Mouse (Mus musculus) G1E (cell line): ENCODE results near the gene Gm36864.
"Not testable (repeated sequence)": the region's sequence is repeated elsewhere in the genome, so short reads cannot be mapped to it uniquely, and the experiment has no call there.

Source experiments
- CTCF ChIP-seq: IDR thresholded peaks from 2 replicates; pipeline ENCODE4 v1.5.1; 2012; ENCODE audit warnings: low read depth, low read length, inconsistent platforms, mixed read lengths
- GATA1 ChIP-seq: IDR thresholded peaks from 2 replicates; pipeline ENCODE4 v1.6.1; 2012; ENCODE audit warnings: borderline replicate concordance, low read length, inconsistent platforms, mixed read lengths
- POLR2AphosphoS5 ChIP-seq: IDR thresholded peaks from 2 replicates; pipeline ENCODE4 v1.6.1; 2012; ENCODE audit warnings: low read depth, low read length, inconsistent platforms; ENCODE audit not compliant: insufficient replicate concordance
- TAL1 ChIP-seq: conservative IDR thresholded peaks from 2 replicates; pipeline ENCODE4 v1.6.1; 2012; ENCODE audit warnings: low read depth, low read length, inconsistent platforms, mixed read lengths

DNA sequence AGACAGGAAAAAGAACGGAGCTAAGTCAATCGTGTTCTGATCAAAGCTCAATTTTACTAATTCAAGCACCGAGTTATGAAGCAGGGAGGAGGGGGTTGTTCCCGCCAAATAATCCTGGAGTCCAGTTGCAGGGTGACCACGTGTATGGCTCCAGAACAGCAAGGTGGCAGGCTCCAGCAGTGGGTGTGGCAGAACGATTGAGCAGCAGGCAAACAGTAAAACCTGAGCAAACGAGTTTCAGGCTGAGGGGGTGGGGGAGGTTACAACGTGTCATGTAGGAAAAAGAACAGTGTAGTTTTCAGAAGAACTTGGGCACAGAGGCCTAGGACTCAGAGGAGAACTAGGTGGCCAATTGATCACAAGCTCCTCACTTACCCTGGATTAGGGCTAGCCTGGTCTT, 49.5 kb upstream of the Gm36864 start:
- TF ChIP-seq CTCF, TAL1, GATA1, POLR2AphosphoS5: not testable (repeated sequence)
